8 mouse cellular contexts compared by ENCODE assay signal in genomic region chr10:56486584-56486983, GRCm38 (mm10).
A peak's percentile ranks its signal among the peaks of the same experiment; 100 is the strongest.
DNase-seq lines count a peak whose midpoint lies in the region; ATAC-seq and TF ChIP-seq lines count a peak whose summit lies in the region.

No protein-coding gene starts in this region.

- TF ChIP-seq EP300 in liver, postnatal 0 days (IDR thresholded peaks at IDR 0.05; ENCODE audit: low read depth) = no peak

- H3K4me3 ChIP-seq in thymus, adult 2 months (ENCODE audit: control insufficient read depth, insufficient read depth, low read length) = no peak overlapping the region
- H3K4me3 ChIP-seq in gastrocnemius, adult 2 months = no peak overlapping the region
- H3K4me3 ChIP-seq in liver, postnatal 0 days (ENCODE audit: low read depth, low read length) = no peak overlapping the region
- H3K4me3 ChIP-seq in cerebellum, adult 2 months (replicated peaks; ENCODE audit: insufficient read depth, low read depth, low read length) = no peak overlapping the region

- DNase-seq in thymus, postnatal 0 days (ENCODE audit: low spot score) = peak; percentile 42
- DNase-seq in thymus, adult 2 months = no peak
- DNase-seq in gastrocnemius, adult 2 months = peak; percentile 68
- peak; percentile 16 for DNase-seq in liver, postnatal 0 days
- peak; percentile 21 for DNase-seq in yolk sac, embryonic 10.5 days (ENCODE audit: low spot score)
- DNase-seq in cerebellum, adult 2 months = no peak
- no peak for DNase-seq in right cerebral cortex, postnatal 25 days

- no peak for TF ChIP-seq CTCF in thymus, adult 2 months (IDR thresholded peaks at IDR 0.05; ENCODE audit: borderline replicate concordance, control insufficient read depth, extremely low read depth, insufficient read depth, low read length, poor library complexity)
- no peak for TF ChIP-seq CTCF in gastrocnemius, adult 2 months (IDR thresholded peaks at IDR 0.05)
- TF ChIP-seq CTCF in liver, postnatal 0 days (IDR thresholded peaks at IDR 0.05; ENCODE audit: low read depth) = no peak
- TF ChIP-seq CTCF in cerebellum, adult 2 months (IDR thresholded peaks at IDR 0.05; ENCODE audit: borderline replicate concordance, insufficient read depth, low read depth, low read length) = no peak

- no peak overlapping the region for H3K9ac ChIP-seq in liver, postnatal 0 days (replicated peaks)

- H3K4me2 ChIP-seq in liver, postnatal 0 days (ENCODE audit: low read depth, low read length) = no peak overlapping the region

- 2% methylated on average over 6 of the region's 6 CpGs for WGBS in thymus, adult 2 months
- 30% methylated on average over 6 of the region's 6 CpGs for WGBS in liver, postnatal 0 days (ENCODE audit: insufficient replicate concordance)
- 76% methylated on average over 6 of the region's 6 CpGs for WGBS in cerebellum, adult 2 months

- H3K4me1 ChIP-seq in thymus, adult 2 months (replicated peaks; ENCODE audit: control insufficient read depth, insufficient read depth, low read length) = no peaks in the 10 kb centered on the region
- no peaks in the 10 kb centered on the region for H3K4me1 ChIP-seq in liver, postnatal 0 days (ENCODE audit: insufficient read depth)
- no peaks in the 10 kb centered on the region for H3K4me1 ChIP-seq in cerebellum, adult 2 months (ENCODE audit: control insufficient read depth, insufficient read depth, low read length)

- intact Hi-C loops in gastrocnemius, adult 2 months (cut with DNase I) = no loop called here

- H3K36me3 ChIP-seq in thymus, adult 2 months (ENCODE audit: control insufficient read depth, insufficient read depth, low read length) = no peaks in the 10 kb centered on the region
- no peaks in the 10 kb centered on the region for H3K36me3 ChIP-seq in liver, postnatal 0 days (replicated peaks; ENCODE audit: insufficient read depth, low read length)

- TF ChIP-seq POLR2A in thymus, adult 2 months (IDR thresholded peaks at IDR 0.05; ENCODE audit: control insufficient read depth, extremely low read depth, insufficient read depth, low read length, poor library complexity) = no peak
- TF ChIP-seq POLR2A in cerebellum, adult 2 months (IDR thresholded peaks at IDR 0.05; ENCODE audit: borderline replicate concordance, insufficient read depth, low read length) = no peak

- no peaks in the 10 kb centered on the region for H3K9me3 ChIP-seq in liver, postnatal 0 days (ENCODE audit: low read length)

- ATAC-seq in liver, postnatal 0 days = no peak
- ATAC-seq in monocyte, adult 5-6 weeks (replicated peaks; ENCODE audit: insufficient number of reproducible peaks, low FRiP score, low TSS enrichment, poor library complexity, severe bottlenecking) = no peak

- no peak overlapping the region for H3K27ac ChIP-seq in thymus, adult 2 months (ENCODE audit: control insufficient read depth, insufficient read depth, low read length)
- peak overlapping the region; percentile 60 for H3K27ac ChIP-seq in gastrocnemius, adult 2 months
- H3K27ac ChIP-seq in liver, postnatal 0 days (ENCODE audit: low read depth) = no peak overlapping the region
- no peak overlapping the region for H3K27ac ChIP-seq in cerebellum, adult 2 months (ENCODE audit: insufficient read depth, low read length)

- H3K27me3 ChIP-seq in thymus, adult 2 months (ENCODE audit: control insufficient read depth, insufficient read depth, low read length) = no peaks in the 10 kb centered on the region
- no peaks in the 10 kb centered on the region for H3K27me3 ChIP-seq in liver, postnatal 0 days (ENCODE audit: insufficient read depth, low read length)
- no peaks in the 10 kb centered on the region for H3K27me3 ChIP-seq in cerebellum, adult 2 months (ENCODE audit: control insufficient read depth, insufficient read depth, low read length)

Comparison
In these comparisons a context has a peak if more than half of its experiments do, and no peak if none do; other contexts are left out.
1. DNase-seq: peak in thymus, postnatal 0 days (single experiment), gastrocnemius, adult 2 months (single experiment), liver, postnatal 0 days (single experiment) and yolk sac, embryonic 10.5 days (single experiment); none in thymus, adult 2 months (single experiment), cerebellum, adult 2 months (0 of 2) and right cerebral cortex, postnatal 25 days (single experiment).